Mouse (Mus musculus) lung, adult 2 months (tissue): ENCODE measurements around the gene Kcnj5.

Experiments used
- CTCF ChIP-seq: fragments of 200-500 bp; IDR thresholded peaks from 2 replicates; pipeline ENCODE4 v1.5.1; 2011; ENCODE audit warnings: mild to moderate bottlenecking, low read length, control low read depth; ENCODE audit not compliant: insufficient read depth
- POLR2A ChIP-seq: fragments of 200-500 bp; IDR thresholded peaks from 2 replicates; pipeline ENCODE4 v1.6.1; 2011; ENCODE audit warnings: low read depth, mild to moderate bottlenecking, control low read depth, low read length, borderline replicate concordance; ENCODE audit errors: extremely low read depth

- TF ChIP-seq POLR2A (no peak), CTCF (no peak)
Measured at GRCm38 (mm10) chr9:32376863-32377590, 32.9 kb upstream of the Kcnj5 start.
